Mouse (Mus musculus): Measurements from ENCODE around the gene Cpne4.

Gene Cpne4

GRCm38 (mm10) chr9:105049636-105050035, 502.6 kb downstream of the Cpne4 start:
- peak; percentile 33 for DNase-seq (ENCODE audit: low spot score)

- no peak for DNase-seq (ENCODE audit: low spot score)
Observed at GRCm38 (mm10) chr9:105050257-105050656, 503.2 kb downstream of the Cpne4 start.

- peak; percentile 84 for DNase-seq (ENCODE audit: low spot score)
Observed at GRCm38 (mm10) chr9:105053147-105053557, 506.1 kb downstream of the Cpne4 start, which contains the start of gene Mrpl3. Gene Mrpl3, plus strand, starts transcription at chr9:105053239.

GRCm38 (mm10) chr9:105053812-105054211, 506.7 kb downstream of the Cpne4 start:
- DNase-seq (ENCODE audit: low spot score) = no peak

- DNase-seq (ENCODE audit: low spot score) = no peak
Observed at GRCm38 (mm10) chr9:105069106-105069505, 522.0 kb downstream of the Cpne4 start.

- DNase-seq (ENCODE audit: low spot score) = no peak
Observed at GRCm38 (mm10) chr9:105072991-105073748, 526.1 kb downstream of the Cpne4 start.

GRCm38 (mm10) chr9:105074851-105075250, 527.8 kb downstream of the Cpne4 start:
- DNase-seq (ENCODE audit: low spot score) = no peak

- no peak for DNase-seq (ENCODE audit: low spot score)
Observed at GRCm38 (mm10) chr9:105076756-105077424, 529.8 kb downstream of the Cpne4 start.

- DNase-seq (ENCODE audit: low spot score) = no peak
Observed at GRCm38 (mm10) chr9:105078460-105078859, 531.4 kb downstream of the Cpne4 start.

GRCm38 (mm10) chr9:105080246-105080645, 533.2 kb downstream of the Cpne4 start:
- DNase-seq (ENCODE audit: low spot score) = no peak
